Mouse (Mus musculus): ENCODE measurements around the gene Ifi35. TPM values are rescaled to one million over a fixed set of nuclear protein-coding genes. Genes with fewer than 3 reads are reported as not detected.

Ifi35 gene
- total RNA-seq, 1 experiment = 9.1 TPM

- H3K4me1 ChIP-seq (ENCODE audit: control insufficient read depth in 2 of 2, insufficient read depth in 2 of 2, low read length in 2 of 2, poor library complexity in 1 of 2) = 0 out of 4 replicates have a peak, but pooled peaks cover 0 to 2% of the 10 kb centered on the region in 2 experiments
- no peak overlapping the region for H3K27ac ChIP-seq (ENCODE audit: insufficient read depth, low read depth, low read length, poor library complexity, severe bottlenecking)
- no peaks in the 10 kb centered on the region for H3K9me3 ChIP-seq (ENCODE audit: control insufficient read depth, insufficient read depth, low read depth, low read length)
- TF ChIP-seq CHD2 (IDR thresholded peaks at IDR 0.05; ENCODE audit: low read depth, low read length) = no peak
- TF ChIP-seq HCFC1 (IDR thresholded peaks at IDR 0.05; ENCODE audit: borderline replicate concordance, insufficient read depth, low read length) = no peak
- TF ChIP-seq ZNF384 (IDR thresholded peaks at IDR 0.05; ENCODE audit: low read depth, low read length) = no peak
- H3K4me3 ChIP-seq (ENCODE audit: insufficient read depth in 1 of 2, low read depth in 1 of 2, low read length in 2 of 2, poor library complexity in 1 of 2, severe bottlenecking in 1 of 2) = no peak overlapping the region
- H3K36me3 ChIP-seq (ENCODE audit: control insufficient read depth, insufficient read depth, low read length, poor library complexity, severe bottlenecking) = peaks cover 36% of the 10 kb centered on the region
- no peak for DNase-seq (ENCODE audit: low read depth, low spot score)
- in situ Hi-C loops (cut with MboI; ENCODE audit: low sequenced_read_pairs in 2 of 2, unreplicated experiment in 2 of 2) = no loop called here
- H3K9ac ChIP-seq (ENCODE audit: insufficient read depth, low read depth, low read length, poor library complexity, severe bottlenecking) = no peak overlapping the region
These were observed 58.9 kb downstream of the Ifi35 start for GRCm38 (mm10) chr11:101507090-101507489.

Other genes starting within 250 kb of the Ifi35 start
- gene Ezh1, start 221.9 kb upstream of the Ifi35 start, total RNA-seq (2012; rRNA removed) = 18.3 and 18.9 TPM in 2 replicates
- gene Ramp2, start 202.4 kb upstream of the Ifi35 start, total RNA-seq (2012; rRNA removed) = 4.0 and 5.6 TPM in 2 replicates
- gene Vps25, start 194.7 kb upstream of the Ifi35 start, total RNA-seq (2012; rRNA removed) = 105 and 135 TPM in 2 replicates
- gene Wnk4, start 187.8 kb upstream of the Ifi35 start, total RNA-seq (2012; rRNA removed) = 0.49 and 1.1 TPM in 2 replicates
- 2.1 and 2.4 TPM in 2 replicates for gene Cntd1, start 169.4 kb upstream of the Ifi35 start, total RNA-seq (2012; rRNA removed)
- gene Coa3, start 169.3 kb upstream of the Ifi35 start, total RNA-seq (2012; rRNA removed) = 107 and 139 TPM in 2 replicates
- 80.6 and 89.2 TPM in 2 replicates for gene Becn1, start 146.1 kb upstream of the Ifi35 start, total RNA-seq (2012; rRNA removed)
- 40.0 and 57.0 TPM in 2 replicates for gene Psme3, start 132.2 kb upstream of the Ifi35 start, total RNA-seq (2012; rRNA removed)
- gene Aoc2, start 123.3 kb upstream of the Ifi35 start, total RNA-seq (2012; rRNA removed) = 4.6 and 5.0 TPM in 2 replicates
- gene Aoc3, start 117.8 kb upstream of the Ifi35 start, total RNA-seq (2012; rRNA removed) = 0.62 and 0.95 TPM in 2 replicates
- not detected in 2 replicates for gene G6pc, start 80.8 kb upstream of the Ifi35 start, total RNA-seq (2012; rRNA removed)
- gene Aarsd1, start 30.8 kb upstream of the Ifi35 start, total RNA-seq (2012; rRNA removed) = 73.2 and 79.4 TPM in 2 replicates
- gene Gm27029, start 23.6 kb upstream of the Ifi35 start, total RNA-seq (2012; rRNA removed) = 1.3 and 5.4 TPM in 2 replicates
- gene Rundc1, start 23.3 kb upstream of the Ifi35 start, total RNA-seq (2012; rRNA removed) = 6.9 and 7.6 TPM in 2 replicates
- 3.2 and 3.4 TPM in 2 replicates for gene Ptges3l, start 23.1 kb upstream of the Ifi35 start, total RNA-seq (2012; rRNA removed)
- 1,298 and 1,307 TPM in 2 replicates for gene Rpl27, start 6.1 kb upstream of the Ifi35 start, total RNA-seq (2012; rRNA removed)
- gene Rnd2, start 16.6 kb downstream of the Ifi35 start, total RNA-seq (2012; rRNA removed) = 8.9 and 10.4 TPM in 2 replicates
- 41.9 and 57.5 TPM in 2 replicates for gene Vat1, start 17.8 kb downstream of the Ifi35 start, total RNA-seq (2012; rRNA removed)
- gene Brca1, start 103.5 kb downstream of the Ifi35 start, total RNA-seq (2012; rRNA removed) = 61.1 and 63.5 TPM in 2 replicates
- 101 and 103 TPM in 2 replicates for gene Nbr1, start 103.7 kb downstream of the Ifi35 start, total RNA-seq (2012; rRNA removed)
- 5.8 and 7.0 TPM in 2 replicates for gene Tmem106a, start 133.8 kb downstream of the Ifi35 start, total RNA-seq (2012; rRNA removed)
- gene Gm11634, start 150.8 kb downstream of the Ifi35 start, total RNA-seq (2012; rRNA removed) = not detected in 2 replicates
- gene Rdm1, start 178.8 kb downstream of the Ifi35 start, total RNA-seq (2012; rRNA removed) = 81.1 and 99.0 TPM in 2 replicates
- 11.2 and 13.8 TPM in 2 replicates for gene Arl4d, start 217.1 kb downstream of the Ifi35 start, total RNA-seq (2012; rRNA removed)

Data from ES-E14 (cell line).